Mouse (Mus musculus) T-cell, adult 2 months (primary cell): Measurements from ENCODE around the gene Stx2.

Experiments
- DNase-seq: peaks from one replicate; pipeline ENCODE4 v3.0.0; 2022; ENCODE audit warnings: low spot score

The Stx2 gene

DNA sequence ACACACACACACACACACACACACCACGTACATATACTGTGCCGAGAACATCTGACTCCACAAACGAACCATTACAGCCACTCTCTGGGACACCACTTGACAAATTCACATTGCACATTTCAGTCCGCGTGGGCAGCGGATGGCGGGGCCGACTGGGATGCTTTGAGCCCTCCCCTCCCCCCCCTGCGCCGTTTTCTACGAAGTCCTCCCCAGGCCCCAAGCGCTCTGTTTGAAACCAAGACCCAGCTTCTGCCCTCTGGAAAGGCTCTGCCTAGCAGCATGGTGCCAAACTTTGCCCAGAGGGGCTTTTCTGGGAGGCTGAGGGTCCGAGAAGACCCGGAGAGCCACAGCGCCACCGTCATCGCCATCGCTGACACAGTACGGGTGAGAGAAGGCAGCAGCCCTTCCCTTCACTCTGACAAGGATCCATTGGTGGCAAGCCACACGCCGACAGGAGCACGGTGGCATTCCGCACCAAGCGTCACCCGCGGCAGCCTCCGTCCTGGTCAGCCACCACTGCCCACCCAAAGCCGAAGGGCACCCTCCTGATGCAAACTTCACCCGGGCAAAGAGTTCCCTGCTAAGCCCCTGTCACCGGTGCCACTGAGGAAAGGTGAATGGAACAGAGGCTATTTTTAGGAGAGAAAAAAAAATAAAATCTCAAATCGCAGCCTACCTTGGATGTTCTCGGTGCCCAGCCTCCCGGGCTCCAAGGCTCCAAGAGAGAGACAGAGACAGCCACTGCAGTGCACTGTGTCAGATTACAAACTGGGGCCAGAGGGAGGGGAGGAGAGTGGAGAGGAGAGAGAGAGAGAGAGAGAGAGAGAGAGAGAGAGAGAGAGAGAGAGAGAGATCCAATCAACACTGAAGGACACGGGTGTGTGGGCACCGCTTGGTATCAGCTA is 55.8 kb downstream of the Stx2 start:
- no peak for DNase-seq

DNA sequence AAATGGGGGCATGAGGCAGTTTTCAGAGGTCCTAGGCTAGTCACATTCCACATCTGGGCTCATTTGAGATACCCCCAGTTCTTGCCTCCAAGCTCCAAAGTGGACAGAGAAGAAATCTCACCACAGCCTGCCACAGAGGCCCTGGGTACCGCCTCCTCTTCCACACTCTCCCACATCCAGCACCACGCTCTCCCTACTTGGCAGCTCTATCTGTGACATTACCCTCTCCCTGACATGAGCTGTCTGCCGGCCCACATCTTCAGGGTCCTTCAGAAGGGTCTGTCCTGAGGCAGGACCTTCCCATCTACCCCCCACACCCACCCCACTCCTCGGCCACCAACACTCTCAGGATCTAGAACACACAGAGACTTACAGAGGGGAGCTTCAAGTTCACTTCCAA is 56.9 kb downstream of the Stx2 start:
- no peak for DNase-seq

DNA sequence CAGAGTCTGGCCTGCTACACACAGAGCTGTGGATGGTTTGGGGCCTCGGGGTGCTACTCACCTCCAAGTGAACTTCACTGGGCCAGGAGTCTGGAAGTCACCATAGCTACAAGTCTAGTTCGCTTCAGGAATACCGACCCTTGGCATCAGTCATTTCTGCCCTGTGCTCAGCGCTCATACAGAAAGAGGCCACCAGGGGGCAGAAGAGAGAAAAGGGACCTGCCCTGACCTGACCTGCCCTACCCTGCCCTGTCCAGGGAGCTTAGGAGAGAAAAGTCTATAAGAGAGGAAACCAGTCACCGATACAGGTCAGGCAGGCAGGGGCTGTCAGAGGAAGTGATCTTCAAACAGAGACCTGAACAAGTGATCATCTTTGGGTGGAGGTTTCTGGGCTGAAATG is 61.3 kb downstream of the Stx2 start:
- peak; percentile 11 for DNase-seq

DNA sequence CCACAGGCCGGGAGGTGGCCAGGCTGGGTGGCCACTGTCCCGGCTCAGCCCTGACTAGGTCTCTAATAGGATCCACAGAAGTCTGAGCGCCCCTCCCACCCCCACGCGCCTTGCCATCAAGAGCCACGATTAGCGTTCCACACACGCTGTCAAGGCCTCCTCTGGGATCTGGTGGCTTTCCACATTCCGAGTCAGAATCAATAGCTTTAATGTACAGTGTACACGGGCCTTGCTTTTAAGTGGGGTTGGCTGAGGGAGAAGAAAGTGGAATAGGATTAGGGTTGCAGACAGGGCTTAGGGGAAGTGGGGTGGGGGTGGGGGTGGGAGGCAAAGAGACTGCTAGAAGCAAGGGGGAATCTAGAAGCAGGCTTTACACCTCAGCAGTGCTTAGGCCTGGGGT is 67.9 kb downstream of the Stx2 start:
- no peak for DNase-seq

DNA sequence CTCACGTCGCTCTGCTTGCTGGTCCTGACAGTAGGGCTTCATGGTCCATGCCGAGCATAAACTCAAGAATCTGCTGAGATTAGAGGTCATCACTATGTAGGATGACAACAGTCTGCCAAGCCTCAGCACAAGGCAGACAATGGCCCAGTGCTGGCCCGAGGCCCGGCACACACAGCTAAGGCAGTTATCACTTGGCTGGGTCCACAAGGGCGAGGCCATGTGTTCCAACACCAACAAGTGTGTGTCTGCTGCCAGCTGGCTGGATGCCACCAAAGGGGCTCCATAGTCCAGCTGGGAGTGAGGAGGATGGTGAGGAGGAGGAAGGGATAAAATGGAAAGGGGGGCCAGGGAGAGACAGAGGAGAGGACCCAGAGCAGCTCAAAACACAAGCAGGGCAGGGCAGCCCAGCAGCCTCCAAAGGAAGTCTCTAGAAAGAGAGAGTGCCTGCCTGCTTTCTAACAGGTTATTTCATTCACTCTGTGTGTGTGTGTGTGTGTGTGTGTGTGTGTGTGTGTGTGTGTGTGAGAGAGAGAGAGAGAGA is 72.9 kb downstream of the Stx2 start:
- no peak for DNase-seq
